Mouse (Mus musculus): ENCODE measurements around the gene Snapc3. TPM values are rescaled to one million over a fixed set of nuclear protein-coding genes. Genes with fewer than 3 reads are reported as not detected.

The Snapc3 gene
- 10 to 100 TPM; 37.5 to 39.9 TPM for total RNA-seq (2021)
- long read RNA-seq, transcript Snapc3-201 (9 exons, 1,405 nt), result major isoform, 25 of 32 reads
- long read RNA-seq, partial matches to known transcripts, result 2 of 32 reads
- long read RNA-seq, other reads (novel, unspliced or antisense), result 3 of 32 reads

GRCm38 (mm10) chr4:83417160-83417819 is at the start of gene Snapc3:
Gene Snapc3 (plus strand): TSS chr4:83417724.
- peak; percentile 96 to 97 for DNase-seq (ENCODE audit: low spot score in 2 of 2)

GRCm38 (mm10) chr4:83373381-83373780 is 44.1 kb upstream of the Snapc3 start:
- DNase-seq (ENCODE audit: low spot score in 2 of 2), result no peak

GRCm38 (mm10) chr4:83375650-83376049 is 41.9 kb upstream of the Snapc3 start:
- no peak for DNase-seq (ENCODE audit: low spot score in 2 of 2)

- DNase-seq (ENCODE audit: low spot score in 2 of 2), result no peak
Observed at GRCm38 (mm10) chr4:83376461-83377015, 41.0 kb upstream of the Snapc3 start.

- DNase-seq (ENCODE audit: low spot score in 2 of 2), result no peak
Observed at GRCm38 (mm10) chr4:83379036-83379435, 38.5 kb upstream of the Snapc3 start.

- no peak for DNase-seq (ENCODE audit: low spot score in 2 of 2)
Observed at GRCm38 (mm10) chr4:83379746-83380145, 37.8 kb upstream of the Snapc3 start.

GRCm38 (mm10) chr4:83380266-83380665 is 37.3 kb upstream of the Snapc3 start:
- DNase-seq (ENCODE audit: low spot score in 2 of 2), result peak in 1 of 2 experiments; percentile 39

GRCm38 (mm10) chr4:83383899-83384490 is 33.5 kb upstream of the Snapc3 start:
- peak in 1 of 2 experiments; percentile 31 for DNase-seq (ENCODE audit: low spot score in 2 of 2)

GRCm38 (mm10) chr4:83385091-83385490 is 32.4 kb upstream of the Snapc3 start:
- no peak for DNase-seq (ENCODE audit: low spot score in 2 of 2)

- DNase-seq (ENCODE audit: low spot score in 2 of 2), result no peak
Observed at GRCm38 (mm10) chr4:83390551-83390950, 27.0 kb upstream of the Snapc3 start.

- DNase-seq (ENCODE audit: low spot score in 2 of 2), result no peak
Observed at GRCm38 (mm10) chr4:83391956-83392355, 25.6 kb upstream of the Snapc3 start.

- no peak for DNase-seq (ENCODE audit: low spot score in 2 of 2)
Observed at GRCm38 (mm10) chr4:83393733-83394132, 23.8 kb upstream of the Snapc3 start.

- no peak for DNase-seq (ENCODE audit: low spot score in 2 of 2)
Observed at GRCm38 (mm10) chr4:83396346-83396745, 21.2 kb upstream of the Snapc3 start.

GRCm38 (mm10) chr4:83396996-83397770 is 20.3 kb upstream of the Snapc3 start:
- no peak for DNase-seq (ENCODE audit: low spot score in 2 of 2)

- DNase-seq (ENCODE audit: low spot score in 2 of 2), result no peak
Observed at GRCm38 (mm10) chr4:83398527-83398926, 19.0 kb upstream of the Snapc3 start.

GRCm38 (mm10) chr4:83400691-83401595 is 16.6 kb upstream of the Snapc3 start:
- no peak for DNase-seq (ENCODE audit: low spot score in 2 of 2)

- DNase-seq (ENCODE audit: low spot score in 2 of 2), result no peak
Observed at GRCm38 (mm10) chr4:83401712-83402111, 15.8 kb upstream of the Snapc3 start.

GRCm38 (mm10) chr4:83407688-83408087 is 9.8 kb upstream of the Snapc3 start:
- DNase-seq (ENCODE audit: low spot score in 2 of 2), result no peak

GRCm38 (mm10) chr4:83409867-83410505 is 7.5 kb upstream of the Snapc3 start:
- peak in 1 of 2 experiments; percentile 39 for DNase-seq (ENCODE audit: low spot score in 2 of 2)

- no peak for DNase-seq (ENCODE audit: low spot score in 2 of 2)
Observed at GRCm38 (mm10) chr4:83412060-83412459, 5.5 kb upstream of the Snapc3 start.
